Mouse (Mus musculus): Measurements from ENCODE around the gene Agtrap.

DNA sequence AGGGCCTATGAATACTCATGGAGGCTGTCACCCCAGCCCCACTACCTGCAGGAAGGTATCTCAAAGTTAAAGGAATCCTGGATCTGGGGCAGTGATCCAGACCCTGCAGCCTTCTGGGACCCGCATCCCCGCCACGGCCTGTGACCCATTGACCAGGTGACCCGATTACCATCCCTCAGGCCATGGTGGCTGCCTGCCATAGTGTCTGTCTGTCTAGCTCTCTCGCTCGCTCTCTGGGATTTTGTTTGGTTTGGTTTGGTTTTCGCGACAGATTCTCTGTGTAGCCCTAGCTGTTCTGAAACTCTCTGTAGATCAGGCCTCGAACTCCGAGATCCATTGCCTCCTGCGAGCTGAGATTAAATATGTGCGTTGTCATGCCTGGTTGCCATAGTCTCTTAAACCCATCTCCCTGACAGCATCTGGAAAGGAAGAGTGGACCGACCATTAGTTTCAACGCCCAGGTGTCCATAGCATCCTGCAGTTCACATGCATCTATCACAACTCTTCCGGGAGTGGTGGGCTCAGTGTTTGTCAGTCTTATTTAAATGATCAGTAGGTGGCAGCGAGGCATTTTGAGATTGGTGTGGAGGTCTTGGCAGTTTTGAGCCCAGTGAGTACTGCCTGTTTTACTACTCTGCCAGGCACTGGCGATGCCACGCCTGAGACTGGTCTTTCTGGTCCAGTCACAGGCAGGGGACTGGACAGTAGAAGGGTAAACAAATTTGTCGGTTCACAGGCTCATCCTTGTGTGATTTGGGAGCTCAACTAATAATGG, 48.4 kb downstream of the Agtrap start:
- TF ChIP-seq POLR2A (IDR thresholded peaks at IDR 0.05; ENCODE audit: control insufficient read depth, extremely low read depth, insufficient read depth, low read length, poor library complexity): no peak
- TF ChIP-seq CTCF (IDR thresholded peaks at IDR 0.05; ENCODE audit: borderline replicate concordance, control insufficient read depth, extremely low read depth, insufficient read depth, low read length, poor library complexity): no peak

Measured in thymus, adult 2 months (tissue).